Mouse (Mus musculus): Measurements from ENCODE around the gene Sema3b. TPM values are rescaled to one million over a fixed set of nuclear protein-coding genes. Genes with fewer than 3 reads are reported as not detected.
A peak's percentile ranks its signal among the peaks of the same experiment; 100 is the strongest.

Sema3b gene
- polyA plus RNA-seq, 1 experiment from 2014 or later = 9.0 TPM

- Histone ChIP-seq H3K9me3 (no peaks in the 10 kb centered on the region), H3K4me1 (replicated peaks) (peaks cover 79% of the 10 kb centered on the region), H3K27ac (replicated peaks) (no peak overlapping the region), H3K9ac (0 out of 2 replicates have a peak overlapping the region, but pooled peaks have one; percentile 18), H3K4me2 (peak overlapping the region; percentile 21), H3K36me3 (no peaks in the 10 kb centered on the region), H3K4me3 (0 out of 2 replicates have a peak overlapping the region, but pooled peaks have one; percentile 4), H3K27me3 (no peaks in the 10 kb centered on the region)
- WGBS = 52% methylated on average over 2 of the region's 2 CpGs
- ATAC-seq (ENCODE audit: low read depth) = no peak
These were observed 2.0 kb downstream of the Sema3b start for GRCm38 (mm10) chr9:107607036-107607435.

GRCm38 (mm10) chr9:107606591-107606990 is 2.4 kb downstream of the Sema3b start:
- no peaks in the 10 kb centered on the region for H3K27me3 ChIP-seq
- no peak overlapping the region for H3K27ac ChIP-seq (replicated peaks)
- no peaks in the 10 kb centered on the region for H3K9me3 ChIP-seq
- 0 out of 2 replicates have a peak overlapping the region, but pooled peaks have one; percentile 18 for H3K9ac ChIP-seq
- no peaks in the 10 kb centered on the region for H3K36me3 ChIP-seq
- peaks cover 74% of the 10 kb centered on the region for H3K4me1 ChIP-seq (replicated peaks)
- ATAC-seq (ENCODE audit: low read depth) = no peak
- peak overlapping the region; percentile 4; the same call in 1 of the 2 replicates for H3K4me3 ChIP-seq
- peak overlapping the region; percentile 21 for H3K4me2 ChIP-seq
- 22% methylated on average over 9 of the region's 9 CpGs for WGBS

- peaks cover 64% of the 10 kb centered on the region for H3K4me1 ChIP-seq (replicated peaks)
- H3K4me3 ChIP-seq = peak overlapping the region; percentile 13; the same call in 1 of the 2 replicates
- no peaks in the 10 kb centered on the region for H3K9me3 ChIP-seq
- no peak overlapping the region for H3K27ac ChIP-seq (replicated peaks)
- H3K9ac ChIP-seq = peak overlapping the region; percentile 63
- ATAC-seq (ENCODE audit: low read depth) = no peak
- 40% methylated on average over 20 of the region's 23 CpGs for WGBS
- H3K4me2 ChIP-seq = peak overlapping the region; percentile 42
- no peaks in the 10 kb centered on the region for H3K36me3 ChIP-seq
- H3K27me3 ChIP-seq = no peaks in the 10 kb centered on the region
These were observed 3.9 kb downstream of the Sema3b start for GRCm38 (mm10) chr9:107605041-107605661.

GRCm38 (mm10) chr9:107603251-107603650 is 5.8 kb downstream of the Sema3b start:
- Histone ChIP-seq H3K4me1 (replicated peaks) (peaks cover 51% of the 10 kb centered on the region), H3K36me3 (no peaks in the 10 kb centered on the region), H3K4me2 (no peak overlapping the region), H3K9ac (no peak overlapping the region), H3K27ac (replicated peaks) (no peak overlapping the region), H3K27me3 (no peaks in the 10 kb centered on the region), H3K9me3 (no peaks in the 10 kb centered on the region), H3K4me3 (no peak overlapping the region)
- ATAC-seq (ENCODE audit: low read depth) = no peak
- WGBS = 83% methylated on average over 6 of the region's 6 CpGs

- Histone ChIP-seq H3K27me3 (no peaks in the 10 kb centered on the region), H3K9me3 (no peaks in the 10 kb centered on the region), H3K9ac (peak overlapping the region; percentile 27; the same call in 1 of the 2 replicates), H3K36me3 (no peaks in the 10 kb centered on the region), H3K4me2 (no peak overlapping the region), H3K27ac (replicated peaks) (peak overlapping the region; percentile 57; the same call in 1 of the 2 replicates), H3K4me1 (replicated peaks) (peaks cover 41% of the 10 kb centered on the region), H3K4me3 (no peak overlapping the region)
- ATAC-seq (ENCODE audit: low read depth) = peak; percentile 57; the same call in 1 of the 2 replicates
- 17% methylated on average over 10 of the region's 10 CpGs for WGBS
These were observed 6.9 kb downstream of the Sema3b start for GRCm38 (mm10) chr9:107602068-107602648.

GRCm38 (mm10) chr9:107601275-107601674 is 7.8 kb downstream of the Sema3b start:
- H3K27ac ChIP-seq (replicated peaks) = no peak overlapping the region
- WGBS = 88% methylated on average over 11 of the region's 11 CpGs
- H3K4me3 ChIP-seq = no peak overlapping the region
- H3K4me1 ChIP-seq (replicated peaks) = peaks cover 34% of the 10 kb centered on the region
- no peaks in the 10 kb centered on the region for H3K36me3 ChIP-seq
- no peak overlapping the region for H3K9ac ChIP-seq
- no peaks in the 10 kb centered on the region for H3K27me3 ChIP-seq
- no peak overlapping the region for H3K4me2 ChIP-seq
- no peaks in the 10 kb centered on the region for H3K9me3 ChIP-seq
- no peak for ATAC-seq (ENCODE audit: low read depth)

GRCm38 (mm10) chr9:107600745-107601144 is 8.3 kb downstream of the Sema3b start:
- Histone ChIP-seq H3K4me1 (replicated peaks) (peaks cover 30% of the 10 kb centered on the region), H3K9ac (no peak overlapping the region), H3K4me2 (no peak overlapping the region), H3K4me3 (no peak overlapping the region), H3K27me3 (no peaks in the 10 kb centered on the region), H3K36me3 (no peaks in the 10 kb centered on the region), H3K9me3 (no peaks in the 10 kb centered on the region), H3K27ac (replicated peaks) (no peak overlapping the region)
- no peak for ATAC-seq (ENCODE audit: low read depth)
- WGBS = 80% methylated on average over 12 of the region's 12 CpGs

GRCm38 (mm10) chr9:107599842-107600241 is 9.2 kb downstream of the Sema3b start:
- H3K27ac ChIP-seq (replicated peaks) = no peak overlapping the region
- H3K9ac ChIP-seq = 0 out of 2 replicates have a peak overlapping the region, but pooled peaks have one; percentile 3
- H3K36me3 ChIP-seq = no peaks in the 10 kb centered on the region
- no peak overlapping the region for H3K4me2 ChIP-seq
- 78% methylated on average over 14 of the region's 14 CpGs for WGBS
- no peak for ATAC-seq (ENCODE audit: low read depth)
- no peak overlapping the region for H3K4me3 ChIP-seq
- H3K4me1 ChIP-seq (replicated peaks) = peaks cover 21% of the 10 kb centered on the region
- H3K9me3 ChIP-seq = no peaks in the 10 kb centered on the region
- no peaks in the 10 kb centered on the region for H3K27me3 ChIP-seq

GRCm38 (mm10) chr9:107599433-107599832 is 9.6 kb downstream of the Sema3b start:
- H3K27me3 ChIP-seq = no peaks in the 10 kb centered on the region
- 0 out of 2 replicates have a peak, but pooled peaks cover 2% of the 10 kb centered on the region for H3K36me3 ChIP-seq
- H3K9ac ChIP-seq = 0 out of 2 replicates have a peak overlapping the region, but pooled peaks have one; percentile 3
- 90% methylated on average over 9 of the region's 9 CpGs for WGBS
- H3K9me3 ChIP-seq = no peaks in the 10 kb centered on the region
- H3K27ac ChIP-seq (replicated peaks) = no peak overlapping the region
- H3K4me1 ChIP-seq (replicated peaks) = peaks cover 16% of the 10 kb centered on the region
- no peak for ATAC-seq (ENCODE audit: low read depth)
- no peak overlapping the region for H3K4me2 ChIP-seq
- H3K4me3 ChIP-seq = no peak overlapping the region; the same call in 1 of the 2 replicates

GRCm38 (mm10) chr9:107598385-107598784 is 10.6 kb downstream of the Sema3b start:
- ATAC-seq (ENCODE audit: low read depth) = no peak
- 77% methylated on average over 5 of the region's 5 CpGs for WGBS
- peaks cover 16% of the 10 kb centered on the region for H3K4me1 ChIP-seq (replicated peaks)

GRCm38 (mm10) chr9:107596619-107597569 is 12.1 kb downstream of the Sema3b start:
- H3K27me3 ChIP-seq = no peaks in the 10 kb centered on the region
- H3K27ac ChIP-seq (replicated peaks) = no peak overlapping the region
- no peak for ATAC-seq (ENCODE audit: low read depth)
- no peak overlapping the region for H3K4me2 ChIP-seq
- WGBS = 91% methylated on average over 11 of the region's 11 CpGs
- H3K9me3 ChIP-seq = no peaks in the 10 kb centered on the region
- no peak overlapping the region for H3K9ac ChIP-seq
- peaks cover 16% of the 10 kb centered on the region for H3K4me1 ChIP-seq (replicated peaks)
- peaks cover 25% of the 10 kb centered on the region for H3K36me3 ChIP-seq
- H3K4me3 ChIP-seq = no peak overlapping the region

More at GRCm38 (mm10) chr9:107598385-107598784, 10.6 kb downstream of the Sema3b start:
- no peak overlapping the region for H3K4me3 ChIP-seq
- no peak overlapping the region for H3K27ac ChIP-seq (replicated peaks)
- H3K9ac ChIP-seq = no peak overlapping the region
- H3K27me3 ChIP-seq = no peaks in the 10 kb centered on the region
- peaks cover 11% of the 10 kb centered on the region; the same call in 1 of the 2 replicates for H3K36me3 ChIP-seq
- H3K4me2 ChIP-seq = no peak overlapping the region
- no peaks in the 10 kb centered on the region for H3K9me3 ChIP-seq

All from neural tube, embryonic 13.5 days (tissue).